Mouse (Mus musculus): Measurements from ENCODE around the gene Tmem131l.

The Tmem131l gene

DNA sequence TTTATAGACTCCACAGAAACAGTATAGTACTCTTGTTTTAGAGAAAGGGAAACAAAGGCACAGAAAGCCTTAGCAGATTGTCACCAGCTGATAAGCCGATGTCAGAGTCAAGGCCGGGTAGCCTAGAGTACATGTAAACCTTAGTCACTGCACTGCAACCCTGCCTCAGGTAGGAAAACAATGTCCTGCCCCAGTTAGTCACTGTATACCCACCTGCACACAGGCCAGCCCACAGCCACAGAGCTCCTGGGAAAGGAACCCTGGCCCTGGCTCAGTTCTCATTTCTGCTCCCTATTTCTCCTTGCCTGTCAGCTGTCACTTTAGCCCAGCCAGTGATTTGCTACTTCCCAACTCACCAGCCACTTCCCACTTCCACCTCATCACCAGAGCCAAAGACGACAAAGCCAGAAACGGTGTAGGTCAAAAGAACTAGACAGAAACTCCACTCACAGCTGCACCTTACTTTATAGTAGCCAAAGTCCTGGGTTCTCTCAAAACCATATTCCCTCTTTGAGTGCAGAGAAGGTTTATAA lies 24.4 kb downstream of the Tmem131l start:
- no peak for DNase-seq (ENCODE audit: low spot score in 2 of 2)

DNA sequence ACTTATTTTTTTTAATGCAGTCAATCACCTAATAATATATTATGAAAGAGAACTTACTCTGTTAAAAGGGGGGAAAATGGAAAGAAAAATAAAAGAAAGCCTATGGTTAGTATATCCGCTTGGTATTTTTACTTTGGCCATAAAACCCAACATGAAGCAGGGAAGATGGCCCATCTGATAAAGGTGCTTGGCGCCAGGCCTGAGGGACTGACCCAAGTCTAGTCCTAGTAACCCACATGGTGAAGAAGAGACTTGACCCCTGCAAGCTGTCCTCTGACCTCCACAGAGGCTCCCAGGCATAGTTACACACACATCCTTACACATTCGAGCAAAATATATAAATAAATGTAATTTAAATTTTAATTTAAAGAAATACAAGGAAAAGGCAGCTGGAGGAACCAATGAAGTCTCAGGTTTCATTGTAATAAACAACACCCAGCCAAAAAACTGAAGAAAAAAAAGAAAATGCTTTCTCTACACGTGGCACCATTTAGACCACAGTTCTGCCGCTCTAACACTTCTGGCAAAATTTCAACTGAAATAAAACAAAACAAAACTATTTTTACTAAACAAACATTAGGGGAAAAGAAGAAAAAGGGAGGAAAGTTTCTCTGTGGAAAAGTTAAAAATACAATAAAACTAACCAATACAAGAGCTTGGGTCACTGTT lies 28.8 kb downstream of the Tmem131l start:
- no peak for DNase-seq (ENCODE audit: low spot score in 2 of 2)

DNA sequence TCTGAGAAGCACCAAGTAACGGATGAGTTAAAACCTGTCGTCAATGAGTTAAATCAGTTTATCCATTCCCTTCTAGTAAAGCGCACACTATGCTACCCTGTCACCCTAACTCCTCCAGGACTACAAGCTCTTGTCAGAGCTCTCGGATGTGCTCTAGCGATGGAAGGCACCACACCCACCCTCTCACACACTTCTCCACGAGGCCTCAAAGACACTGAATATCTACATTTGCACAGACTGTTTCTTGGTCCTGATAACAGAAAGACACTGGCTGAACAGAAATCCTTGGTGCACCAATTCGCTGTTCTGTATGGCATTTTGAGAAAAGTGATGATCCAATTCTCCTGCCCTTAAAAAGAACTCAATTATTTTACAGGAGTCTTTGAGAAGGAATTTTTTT lies 34.0 kb downstream of the Tmem131l start:
- DNase-seq (ENCODE audit: low spot score in 2 of 2) = no peak

DNA sequence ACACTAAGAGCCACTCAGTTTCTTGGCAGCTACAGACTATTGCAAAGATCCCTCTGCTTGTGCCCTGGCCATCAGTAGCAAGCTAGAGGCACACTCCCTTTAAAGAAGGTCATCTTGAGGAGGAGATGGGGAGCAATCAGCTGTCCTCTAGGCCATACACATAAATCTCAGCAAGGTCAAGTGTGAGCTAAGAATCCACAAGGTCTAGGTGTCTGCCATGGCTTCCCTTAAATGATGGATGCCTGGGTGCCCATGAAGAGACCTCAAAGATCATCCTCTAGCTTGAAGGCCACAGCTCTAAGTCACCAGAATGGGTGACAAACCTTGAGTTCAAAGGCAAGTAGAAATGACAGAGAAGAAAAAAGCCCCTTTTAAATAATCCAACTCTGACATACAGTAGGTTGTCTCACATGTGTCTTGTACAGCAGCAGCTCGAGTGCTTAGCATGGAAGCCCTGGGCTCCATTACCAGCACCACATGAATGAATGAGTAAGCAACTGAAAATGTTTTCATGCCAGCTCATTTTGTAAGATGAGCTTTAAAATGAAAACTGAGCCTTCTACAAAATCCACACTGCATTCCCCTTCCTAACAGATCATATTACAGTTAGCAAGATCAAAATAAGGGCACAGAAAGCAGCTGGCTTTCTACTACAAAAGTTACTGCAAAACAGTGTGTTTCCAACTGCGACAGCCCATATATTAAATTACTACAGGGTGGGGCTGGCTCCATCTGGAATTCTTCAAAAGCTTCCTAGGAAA lies 35.5 kb downstream of the Tmem131l start:
- DNase-seq (ENCODE audit: low spot score in 2 of 2) = no peak

DNA sequence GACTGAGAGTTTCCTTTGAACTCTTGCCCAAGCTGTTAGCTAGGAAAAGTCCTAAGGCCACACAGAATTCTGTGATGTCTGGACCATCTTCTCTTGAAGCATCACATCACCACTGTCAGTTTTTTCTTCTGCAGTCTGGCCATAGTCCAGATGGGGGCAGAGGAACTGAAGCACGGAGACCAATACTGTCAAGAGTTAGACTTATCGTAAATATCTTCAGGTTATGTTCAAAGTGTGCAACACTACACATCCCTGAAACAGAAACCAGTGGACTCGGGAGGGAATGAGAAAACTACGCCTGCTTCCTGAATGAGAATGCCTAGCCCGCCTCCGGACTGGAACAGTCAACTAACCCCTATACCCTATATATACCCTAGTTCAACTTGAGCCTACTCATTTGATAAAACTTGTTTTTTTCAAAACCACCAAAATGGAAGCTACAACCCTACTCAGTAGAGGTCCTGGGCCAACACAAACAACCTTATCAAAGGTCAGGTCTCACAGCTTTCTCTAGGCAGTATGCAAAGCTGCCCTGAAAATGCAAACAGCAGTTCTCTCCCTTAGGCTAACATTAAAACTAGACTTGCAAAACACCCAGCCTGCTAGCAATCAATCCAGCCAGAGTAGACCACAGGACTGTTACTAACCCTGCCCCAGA lies 37.4 kb downstream of the Tmem131l start:
- no peak for DNase-seq (ENCODE audit: low spot score in 2 of 2)

DNA sequence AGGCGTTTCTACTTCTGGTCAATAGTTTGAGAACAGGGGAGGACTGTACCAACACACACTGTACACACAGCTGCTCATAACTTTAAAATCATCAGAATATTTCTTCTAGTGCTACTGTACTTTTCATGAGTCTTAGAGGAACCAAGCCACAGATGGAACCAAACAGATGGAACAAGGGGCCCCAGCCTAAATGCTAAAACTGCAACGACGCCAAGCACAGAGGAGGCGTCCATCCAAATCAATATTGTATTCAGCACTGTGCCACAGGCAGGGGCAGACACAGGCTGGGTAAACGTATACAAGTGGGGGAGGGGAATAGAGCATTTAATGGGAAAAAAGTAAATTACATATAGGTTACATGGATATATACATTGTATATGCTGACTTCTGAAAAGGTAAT lies 42.4 kb downstream of the Tmem131l start:
- peak; percentile 49 to 55 for DNase-seq (ENCODE audit: low spot score in 2 of 2)

DNA sequence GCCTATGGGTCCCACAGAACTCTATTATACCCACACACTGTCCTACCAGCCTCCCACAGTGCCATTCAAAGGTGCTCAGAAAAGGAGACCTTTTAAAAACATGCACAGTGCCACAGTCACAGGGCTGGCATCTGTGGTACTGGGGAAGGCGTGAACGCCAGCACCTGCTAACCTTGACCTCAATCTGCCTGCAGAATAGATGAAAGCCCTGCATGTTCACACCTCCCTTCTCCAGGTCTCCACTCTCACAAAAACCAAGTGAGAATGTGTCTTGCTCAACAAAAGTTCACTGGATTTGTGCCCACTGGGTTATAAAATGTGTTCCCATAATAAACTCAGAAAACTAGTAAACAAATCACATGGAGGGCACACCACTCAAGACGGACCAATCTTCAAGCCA lies 42.9 kb downstream of the Tmem131l start:
- no peak for DNase-seq (ENCODE audit: low spot score in 2 of 2)

DNA sequence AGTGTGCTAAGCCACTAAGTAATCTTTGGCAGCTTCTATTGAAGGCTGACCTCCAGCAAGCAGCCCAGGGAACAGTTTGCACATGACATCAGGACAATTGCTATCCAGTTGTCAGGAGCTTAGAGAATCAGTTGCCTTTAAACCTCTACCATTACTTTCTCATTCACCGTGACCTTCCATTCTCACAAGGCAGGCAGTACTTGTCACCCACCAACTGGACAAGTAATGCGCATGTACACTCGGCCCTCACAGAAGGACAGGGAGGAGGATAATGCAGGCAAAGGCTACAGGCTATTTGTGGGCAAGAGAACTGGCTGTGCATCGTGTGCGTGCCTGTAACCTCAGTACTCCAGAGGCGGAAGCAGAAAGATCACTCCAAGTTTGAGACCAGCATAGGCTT lies 43.9 kb downstream of the Tmem131l start:
- DNase-seq (ENCODE audit: low spot score in 2 of 2) = no peak

DNA sequence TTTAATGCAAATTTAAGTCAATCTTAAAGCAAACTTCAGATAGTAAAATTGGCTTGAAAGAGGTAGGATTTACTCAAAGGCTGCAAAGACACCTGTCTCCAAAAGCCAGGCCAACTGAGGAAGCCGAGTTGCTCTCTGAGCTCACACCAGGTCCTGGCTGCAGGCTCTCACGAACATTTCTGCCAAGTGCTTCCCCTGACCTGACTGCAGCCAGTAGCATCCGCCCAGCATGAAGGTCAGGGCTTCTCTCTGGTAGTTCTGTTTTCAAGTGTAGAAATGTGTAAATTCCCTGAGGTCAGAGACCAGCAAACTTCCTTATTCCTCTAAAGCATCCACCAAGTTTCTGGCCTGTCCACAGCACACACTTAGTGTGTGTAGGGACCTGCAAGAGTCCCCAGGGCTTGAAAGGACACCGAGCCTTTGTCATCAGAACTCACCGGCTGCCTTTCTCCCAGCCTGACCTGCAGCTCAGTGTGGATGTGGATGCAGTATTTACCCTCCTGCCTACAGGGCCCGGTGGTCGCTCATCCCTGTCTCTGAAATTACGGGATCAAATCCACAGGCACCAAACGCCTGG lies 44.6 kb downstream of the Tmem131l start:
- DNase-seq (ENCODE audit: low spot score in 2 of 2) = no peak

DNA sequence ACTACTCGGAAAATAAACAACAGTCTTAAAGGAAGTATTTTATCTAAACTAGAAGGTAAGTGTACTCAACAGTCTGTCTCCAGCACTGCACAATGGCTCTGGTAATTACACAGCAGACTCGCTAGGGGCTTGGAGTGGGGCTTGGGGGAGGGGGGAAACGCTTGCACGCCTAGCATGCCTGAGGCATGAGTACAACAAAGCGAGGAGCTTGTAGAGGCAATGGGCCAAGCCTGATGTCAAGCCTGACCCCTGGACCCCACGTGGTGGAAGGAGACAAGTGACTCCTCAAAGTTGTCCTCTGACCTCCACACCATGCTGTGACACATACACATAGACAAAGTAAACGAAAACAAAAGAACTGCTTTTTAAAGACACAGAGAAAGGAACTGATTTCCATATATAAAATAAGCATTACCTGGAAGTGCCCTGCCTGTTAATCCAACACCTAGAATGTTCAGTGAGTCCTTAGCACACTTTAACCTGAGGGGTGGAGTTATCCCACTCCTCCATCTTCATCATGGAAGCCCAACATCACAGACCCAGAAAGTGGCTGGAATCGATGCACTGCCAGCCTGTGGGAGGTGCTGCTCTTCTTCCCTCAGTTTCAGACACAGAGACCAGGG lies 45.6 kb downstream of the Tmem131l start:
- no peak for DNase-seq (ENCODE audit: low spot score in 2 of 2)

DNA sequence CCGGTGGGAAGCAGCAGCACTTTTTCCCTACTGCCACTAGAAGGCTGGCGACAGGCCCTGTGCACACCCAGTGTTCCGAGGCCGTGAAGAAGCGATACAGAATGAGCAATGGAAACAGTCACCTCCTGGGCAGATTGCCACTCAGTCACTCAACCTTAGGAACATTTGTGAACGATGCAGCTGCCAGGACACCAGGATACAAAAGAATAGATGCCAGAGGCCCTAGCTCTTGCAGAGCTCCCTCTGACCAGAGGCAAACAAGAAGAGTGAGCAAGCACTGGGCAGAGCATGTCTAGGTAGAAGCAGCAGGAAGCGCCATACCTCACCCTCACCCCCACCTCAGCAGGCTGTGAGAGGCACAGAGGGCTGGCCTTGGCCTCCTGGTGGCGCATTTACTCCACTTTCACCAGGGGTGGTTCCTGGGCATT lies 46.9 kb downstream of the Tmem131l start:
- peak; percentile 74 to 79 for DNase-seq (ENCODE audit: low spot score in 2 of 2)

DNA sequence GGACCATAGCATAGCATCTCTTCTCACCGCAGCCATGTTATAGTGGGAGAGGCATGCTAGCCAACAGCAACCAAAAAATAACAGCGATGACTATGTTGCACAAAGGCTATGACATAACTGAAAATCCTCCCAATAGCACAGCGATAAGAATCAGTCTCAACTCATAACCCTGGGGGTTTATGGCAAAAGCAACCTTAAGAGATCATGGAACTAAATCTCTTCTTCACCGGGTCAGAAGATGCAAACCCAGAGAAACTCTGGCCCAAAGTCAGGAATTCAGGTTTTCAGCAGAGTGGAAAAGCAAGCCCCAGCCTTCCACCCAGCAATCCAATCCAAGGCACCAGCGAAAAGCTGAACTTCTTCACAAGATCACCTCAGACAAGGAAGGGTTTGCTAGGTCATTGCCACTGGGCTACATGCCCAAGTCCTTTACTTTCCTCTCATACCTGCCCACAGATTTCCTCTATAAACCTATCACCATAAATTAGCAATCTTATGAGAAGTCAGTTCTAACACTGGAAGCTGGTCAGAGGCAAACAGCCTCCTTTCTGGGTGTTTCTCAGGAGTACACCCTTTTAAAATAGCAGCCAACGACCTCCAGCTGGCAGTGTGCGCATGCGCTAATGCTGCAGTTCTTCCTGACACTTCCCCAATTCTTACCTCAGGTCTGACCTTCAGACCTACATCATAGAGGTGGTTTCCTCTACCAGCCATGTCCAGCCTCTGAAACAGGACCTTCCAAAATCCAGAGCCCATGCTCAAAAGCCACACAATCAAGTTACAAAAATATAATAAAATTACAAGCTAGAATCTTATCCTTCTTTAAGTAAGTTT lies 48.1 kb downstream of the Tmem131l start:
- no peak for DNase-seq (ENCODE audit: low spot score in 2 of 2)

DNA sequence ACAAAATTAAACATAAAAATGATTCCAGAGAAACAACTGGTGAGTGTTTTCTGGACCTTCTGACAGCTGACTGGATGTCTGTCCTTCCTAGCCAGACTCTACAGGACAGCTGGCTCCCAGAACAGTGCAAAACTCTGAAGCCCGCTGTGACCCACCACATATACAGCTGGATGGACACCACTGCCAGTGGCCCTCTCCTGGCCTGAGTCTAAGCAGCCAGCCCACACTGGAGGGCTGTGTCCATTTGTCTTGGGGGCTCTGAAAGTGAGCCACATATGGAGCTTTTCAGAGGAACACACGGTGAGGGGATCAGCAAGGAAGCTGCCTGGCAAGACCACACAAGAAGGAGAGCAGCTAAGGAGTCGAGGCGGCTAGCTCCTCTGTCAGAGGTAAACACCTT lies 51.8 kb downstream of the Tmem131l start:
- DNase-seq (ENCODE audit: low spot score in 2 of 2) = no peak

DNA sequence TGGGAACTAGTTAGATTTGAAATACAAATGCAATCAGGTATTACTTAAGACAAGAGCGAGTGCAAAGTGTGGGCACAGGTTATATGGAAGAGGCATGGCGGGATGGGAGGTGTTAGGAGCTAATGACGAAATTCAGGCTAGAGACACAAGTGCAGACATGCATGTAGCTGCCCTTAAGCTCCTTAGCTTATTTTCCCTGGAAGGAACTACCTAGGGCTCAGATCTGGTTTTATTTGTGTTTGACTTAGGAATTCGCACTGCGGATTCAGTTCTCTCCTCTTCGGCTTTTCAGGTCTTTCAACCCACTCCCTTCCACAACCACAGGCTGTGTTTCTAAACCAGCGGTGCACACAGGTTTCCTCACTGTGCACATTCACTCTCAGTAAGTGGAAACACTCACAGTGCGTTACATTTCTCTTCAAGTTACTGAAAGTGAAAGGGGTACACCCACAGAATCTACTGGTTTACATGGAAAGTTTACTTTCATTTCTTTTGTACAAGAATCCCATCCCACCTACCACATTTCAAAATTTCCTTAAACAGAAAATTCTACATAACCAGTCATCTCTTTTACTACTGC lies 52.4 kb downstream of the Tmem131l start:
- DNase-seq (ENCODE audit: low spot score in 2 of 2) = no peak

DNA sequence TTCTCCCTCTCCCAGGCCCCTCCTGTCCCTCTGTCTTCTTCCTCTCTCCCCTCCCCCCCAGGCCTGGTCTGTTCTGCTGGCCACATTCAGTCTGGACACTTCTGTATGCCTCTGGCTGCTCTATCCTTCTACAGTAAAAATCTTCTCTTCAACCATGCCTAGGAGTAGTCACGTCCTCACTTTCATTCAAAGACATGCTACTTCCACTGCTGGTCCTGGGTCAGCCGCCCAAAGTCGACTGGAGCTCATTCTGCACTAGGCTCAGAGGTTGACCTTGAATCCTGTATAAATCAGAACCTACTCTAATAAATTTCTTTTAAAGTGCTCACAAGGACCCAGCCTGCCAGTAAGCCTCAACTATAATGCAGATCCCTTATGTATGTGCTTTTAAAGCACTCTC lies 53.2 kb downstream of the Tmem131l start:
- DNase-seq (ENCODE audit: low spot score in 2 of 2) = no peak

DNA sequence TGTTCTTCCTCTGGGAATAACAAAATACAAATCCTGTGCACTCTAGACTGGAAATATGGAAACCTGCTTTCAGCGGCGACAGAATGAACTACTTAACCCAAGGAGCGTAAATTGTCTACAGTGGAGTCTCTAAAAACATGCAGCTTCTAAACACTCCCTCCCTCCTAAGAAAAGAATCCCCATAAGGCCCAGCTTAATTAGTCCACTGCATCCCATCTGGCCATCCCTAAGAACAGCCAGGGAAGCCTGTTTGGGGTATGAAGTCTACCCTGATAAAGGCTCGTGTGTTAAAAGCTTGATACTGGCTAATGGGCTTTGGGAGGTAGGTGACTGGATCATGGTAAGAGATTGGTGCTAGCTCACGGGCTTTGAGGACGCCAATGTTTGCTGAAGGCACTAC lies 54.5 kb downstream of the Tmem131l start:
- no peak for DNase-seq (ENCODE audit: low spot score in 2 of 2)

DNA sequence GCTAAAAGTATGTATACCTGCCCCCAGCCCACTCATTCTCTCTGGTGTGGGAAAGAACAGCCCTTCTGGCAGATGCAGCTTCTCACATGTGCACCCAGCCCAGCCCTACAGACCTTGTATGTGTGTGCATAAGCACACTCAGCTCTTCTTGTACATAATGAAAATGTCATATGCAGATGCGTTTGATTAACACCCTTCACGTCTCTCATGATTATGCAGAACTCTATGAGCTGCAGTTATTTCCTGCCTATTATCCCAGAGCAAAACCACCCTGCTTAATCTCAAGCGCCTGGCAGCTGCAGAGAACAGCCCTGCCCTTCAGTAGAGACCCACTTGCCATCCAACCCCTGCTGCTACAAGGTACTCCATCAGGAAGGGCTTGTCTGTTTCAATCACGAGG lies 55.6 kb downstream of the Tmem131l start:
- no peak for DNase-seq (ENCODE audit: low spot score in 2 of 2)

DNA sequence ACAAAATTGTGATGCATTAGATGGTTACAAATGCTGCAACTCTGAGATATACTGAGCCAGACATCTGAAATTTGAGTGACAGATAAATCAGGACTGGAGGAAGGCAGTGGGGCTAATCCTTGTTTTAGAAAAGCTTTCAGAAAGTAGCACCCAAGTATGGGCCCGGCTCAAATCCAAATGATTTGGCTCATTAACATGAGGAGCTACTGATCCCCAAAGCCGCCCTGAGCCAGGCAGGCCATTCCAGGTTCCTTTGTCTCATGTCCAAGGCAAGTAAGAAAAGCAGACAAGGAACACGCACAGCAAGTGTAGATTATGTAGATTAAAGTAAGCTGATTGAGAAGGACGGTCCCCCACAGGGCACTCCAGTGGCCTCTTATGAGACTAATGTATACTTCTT lies 57.2 kb downstream of the Tmem131l start:
- no peak for DNase-seq (ENCODE audit: low spot score in 2 of 2)

DNA sequence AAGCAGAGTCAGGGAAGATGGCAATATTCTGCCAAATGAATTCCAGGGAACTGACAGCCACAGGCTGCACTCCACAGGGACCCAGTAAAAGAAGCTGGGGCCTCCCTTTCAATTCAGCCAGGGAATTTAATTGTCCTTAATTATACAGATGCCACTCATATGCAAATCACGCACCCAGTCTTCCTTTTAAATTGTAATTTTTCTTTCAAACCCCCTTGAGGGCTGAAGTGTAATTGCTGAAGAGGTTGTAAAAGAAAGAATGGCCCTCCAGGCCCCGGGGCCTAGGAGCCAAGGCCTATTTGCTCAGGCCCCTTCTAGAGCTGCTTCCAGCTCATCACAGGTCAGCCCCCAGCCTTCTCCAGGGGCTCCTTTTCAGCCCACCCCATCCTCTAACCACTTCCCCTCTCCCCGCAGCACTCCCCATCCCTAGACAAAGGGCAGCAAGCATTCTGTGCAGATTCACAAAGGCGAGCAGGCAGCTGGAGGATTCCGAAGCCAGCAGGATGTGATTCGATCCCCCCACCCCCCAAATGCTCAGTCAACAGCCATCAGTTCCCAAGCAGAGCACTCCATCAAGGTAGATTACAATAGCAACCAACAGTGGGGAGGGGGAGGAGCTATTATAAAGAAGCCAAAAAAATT lies 59.6 kb downstream of the Tmem131l start:
- peak; percentile 46 to 52 for DNase-seq (ENCODE audit: low spot score in 2 of 2)
